Mouse (Mus musculus) induced T-regulatory cell, adult 2 months (primary cell): ENCODE measurements around the gene Borcs6.
A peak's percentile ranks its signal among the peaks of the same experiment; 100 is the strongest.

ENCODE experiments used
- DNase-seq: peaks from one replicate; pipeline ENCODE4 v3.0.0-alpha.2; 2012; ENCODE audit warnings: low read depth

Gene Borcs6

GRCm38 (mm10) chr11:69048151-69048550, 11.4 kb upstream of the Borcs6 start:
- DNase-seq: no peak

- no peak for DNase-seq
Measured at GRCm38 (mm10) chr11:69050748-69051147, 8.8 kb upstream of the Borcs6 start.

GRCm38 (mm10) chr11:69051771-69052170, 7.7 kb upstream of the Borcs6 start:
- no peak for DNase-seq

- no peak for DNase-seq
Measured at GRCm38 (mm10) chr11:69052824-69053421, 6.6 kb upstream of the Borcs6 start.

GRCm38 (mm10) chr11:69053848-69054247, 5.7 kb upstream of the Borcs6 start:
- peak; percentile 37 for DNase-seq

GRCm38 (mm10) chr11:69058265-69058664, 1.3 kb upstream of the Borcs6 start:
- peak; percentile 30 for DNase-seq

- no peak for DNase-seq
Measured at GRCm38 (mm10) chr11:69058729-69059356, 674 bp upstream of the Borcs6 start.

GRCm38 (mm10) chr11:69059975-69060411, 476 bp downstream of the Borcs6 start:
- no peak for DNase-seq

- peak; percentile 55 for DNase-seq
Measured at GRCm38 (mm10) chr11:69060448-69061254, 1.1 kb downstream of the Borcs6 start.

GRCm38 (mm10) chr11:69061255-69061912, 1.9 kb downstream of the Borcs6 start:
- DNase-seq: peak; percentile 23

- DNase-seq: peak; percentile 90
Measured at GRCm38 (mm10) chr11:69062194-69062760, 2.8 kb downstream of the Borcs6 start.

- DNase-seq: peak; percentile 97
Measured at GRCm38 (mm10) chr11:69062761-69063224, 3.3 kb downstream of the Borcs6 start.

- peak; percentile 90 for DNase-seq
Measured at GRCm38 (mm10) chr11:69063413-69064201, 4.1 kb downstream of the Borcs6 start.

GRCm38 (mm10) chr11:69064259-69065133, 5.0 kb downstream of the Borcs6 start:
- no peak for DNase-seq

GRCm38 (mm10) chr11:69065394-69065925, 5.9 kb downstream of the Borcs6 start:
- no peak for DNase-seq

- DNase-seq: peak; percentile 66
Measured at GRCm38 (mm10) chr11:69066163-69066861, 6.8 kb downstream of the Borcs6 start.

- DNase-seq: peak; percentile 93
Measured at GRCm38 (mm10) chr11:69066956-69067355, 7.4 kb downstream of the Borcs6 start.

GRCm38 (mm10) chr11:69067601-69068000, 8.1 kb downstream of the Borcs6 start:
- DNase-seq: no peak

GRCm38 (mm10) chr11:69070093-69070492, 10.6 kb downstream of the Borcs6 start:
- no peak for DNase-seq
